Mouse (Mus musculus) hindbrain, embryonic 14.5 days (tissue): Measurements from ENCODE around the gene Chaf1a. TPM values are rescaled to one million over a fixed set of nuclear protein-coding genes. Genes with fewer than 3 reads are reported as not detected.
A peak's percentile ranks its signal among the peaks of the same experiment; 100 is the strongest.

Experiments
- ATAC-seq: fragments of 200-750 bp; cut with Nextera tagmentation; 2 replicates; pipeline ENCODE4 v1.8.0; 2017; ENCODE audit warnings: moderate number of reproducible peaks, mild to moderate bottlenecking, moderate TSS enrichment, moderate library complexity; ENCODE audit not compliant: low FRiP score
- DNase-seq: peaks from one replicate; pipeline ENCODE4 v3.0.0-alpha.2; 2015; ENCODE audit warnings: low spot score
- H3K27ac ChIP-seq: fragments of 300-500 bp; sonication (generic); 2 replicates; pipeline ENCODE4 v1.5.1; 2014; ENCODE audit warnings: mild to moderate bottlenecking, moderate library complexity
- H3K27me3 ChIP-seq: fragments of 300-500 bp; sonication (generic); 2 replicates; pipeline ENCODE4 v1.6.1; 2014; ENCODE audit warnings: mild to moderate bottlenecking, low read length, mixed read lengths; ENCODE audit not compliant: control insufficient read depth, insufficient read depth
- H3K36me3 ChIP-seq: fragments of 300-500 bp; sonication (generic); replicated peaks from 2 replicates; pipeline ENCODE4 v1.6.1; 2014; ENCODE audit not compliant: control insufficient read depth, insufficient read depth
- H3K4me1 ChIP-seq: fragments of 300-500 bp; sonication (generic); replicated peaks from 2 replicates; pipeline ENCODE4 v1.6.1; 2014; ENCODE audit warnings: antibody characterized with exemption, low read length, mixed read lengths; ENCODE audit not compliant: control insufficient read depth, insufficient read depth
- H3K4me2 ChIP-seq: fragments of 300-500 bp; sonication (generic); replicated peaks from 2 replicates; pipeline ENCODE4 v1.6.1; 2014; ENCODE audit warnings: mild to moderate bottlenecking, moderate library complexity
- H3K4me3 ChIP-seq: fragments of 300-500 bp; sonication (generic); replicated peaks from 2 replicates; pipeline ENCODE4 v1.5.1; 2014; ENCODE audit warnings: mild to moderate bottlenecking, low read length
- H3K9ac ChIP-seq: fragments of 300-500 bp; sonication (generic); 2 replicates; pipeline ENCODE4 v1.6.1; 2014
- H3K9me3 ChIP-seq: fragments of 300-500 bp; sonication (generic); 2 replicates; pipeline ENCODE4 v1.6.1; 2016; ENCODE audit warnings: low read length; ENCODE audit not compliant: control insufficient read depth
- WGBS: fragments of 180-500 bp; shearing (Covaris S2); extraction: QIAGEN DNeasy Blood & Tissue Kit; methylation state at CpG from one replicate; pipeline ENCODE4 v1.1.7; 2014; 5-methylcytosine and 5-hydroxymethylcytosine counted together
- polyA plus RNA-seq: library from polyadenylated mRNA; unstranded; fragments of >200 nt; fragmentation: Nextera tagmentation; extraction: Ambion mirVana; gene quantifications from 2 replicates; pipeline ENCODE4 v1.2.1, GENCODE M21; 2014

Chaf1a gene
- polyA plus RNA-seq, 1 experiment from 2014 or later: 3.1 TPM

DNA sequence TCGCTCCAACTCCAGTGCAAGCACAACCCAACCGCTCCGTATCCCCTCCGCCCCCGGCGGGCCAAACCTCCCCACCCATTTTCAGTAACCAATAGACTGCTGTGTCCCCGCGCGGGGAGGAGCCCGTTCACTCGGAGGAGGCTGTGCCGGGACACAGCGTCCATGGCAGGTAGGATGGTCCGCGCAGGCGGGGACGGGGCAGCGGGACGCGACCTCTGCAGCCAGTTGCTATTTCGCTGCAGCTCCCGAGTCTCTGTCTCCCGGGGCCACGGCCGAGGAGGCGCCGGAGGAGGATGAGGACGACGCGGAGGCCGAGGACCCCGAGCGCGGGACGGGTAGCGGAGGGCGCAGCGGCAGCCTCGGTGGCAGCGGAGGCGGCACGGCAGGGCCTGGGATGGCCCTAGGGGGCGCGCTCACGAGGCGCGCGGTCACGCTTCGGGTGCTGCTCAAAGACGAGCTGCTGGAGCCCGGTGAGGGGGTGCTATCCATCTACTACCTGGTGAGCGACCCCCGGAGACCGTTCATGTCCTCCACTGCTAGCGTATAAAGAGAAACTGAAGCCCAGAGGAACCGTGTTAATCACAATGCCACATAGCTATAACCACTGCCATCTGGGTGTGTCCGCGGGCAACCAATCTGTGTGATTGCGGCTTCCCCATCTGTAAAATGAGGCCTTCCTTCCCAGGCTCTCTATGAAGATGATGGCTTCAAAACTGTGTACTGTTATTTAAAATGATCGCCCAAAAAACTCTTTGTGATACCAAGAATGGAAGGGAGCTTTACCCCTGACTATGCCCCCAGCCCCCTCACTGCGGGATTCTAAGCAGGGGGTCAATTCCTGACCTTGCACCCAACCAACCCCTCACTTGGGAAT, 30.9 kb upstream of the Chaf1a start:
- Histone ChIP-seq H3K27ac (peak overlapping the region; percentile 98), H3K9ac (peak overlapping the region; percentile 90), H3K4me2 (peak overlapping the region; percentile 91), H3K27me3 (no peaks in the 10 kb centered on the region), H3K36me3 (peaks cover 39% of the 10 kb centered on the region), H3K4me1 (peaks cover 25% of the 10 kb centered on the region), H3K9me3 (no peaks in the 10 kb centered on the region), H3K4me3 (peak overlapping the region; percentile 88)
- DNase-seq (peak; percentile 83), ATAC-seq (peak; percentile 90)
- whole genome bisulfite sequencing: under 1% methylated on average over 60 of the region's 62 CpGs

DNA sequence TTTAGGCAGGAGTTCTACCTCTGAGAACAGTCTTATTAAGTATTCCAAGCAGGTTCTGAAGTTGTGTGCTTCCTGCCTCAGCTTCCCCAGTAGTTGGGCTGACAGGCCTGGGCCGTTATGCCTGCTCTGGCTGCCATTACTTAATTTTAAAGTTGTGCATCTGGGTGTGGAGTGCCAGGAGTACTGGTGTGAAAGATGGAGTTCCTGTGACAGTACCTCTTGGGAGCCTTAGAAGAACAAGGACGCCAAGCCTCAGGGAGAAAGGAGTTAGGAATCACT, 30.3 kb upstream of the Chaf1a start:
- ATAC-seq: no peak

GRCm38 (mm10) chr17:56010255-56010654, 30.0 kb upstream of the Chaf1a start:
- DNase-seq (no peak), ATAC-seq (no peak)
- Histone ChIP-seq H3K4me1 (peaks cover 25% of the 10 kb centered on the region), H3K27ac (peak overlapping the region; percentile 98; the same call in 1 of the 2 replicates), H3K27me3 (no peaks in the 10 kb centered on the region), H3K4me2 (peak overlapping the region; percentile 91), H3K4me3 (peak overlapping the region; percentile 88), H3K36me3 (peaks cover 49% of the 10 kb centered on the region), H3K9me3 (no peaks in the 10 kb centered on the region), H3K9ac (peak overlapping the region; percentile 90)
- WGBS: 77% methylated on average over 14 of the region's 14 CpGs

More for the DNA sequence above, 30.3 kb upstream of the Chaf1a start:
- Histone ChIP-seq H3K4me2 (peak overlapping the region; percentile 91), H3K9me3 (no peaks in the 10 kb centered on the region), H3K9ac (peak overlapping the region; percentile 90), H3K4me3 (peak overlapping the region; percentile 88), H3K27me3 (no peaks in the 10 kb centered on the region), H3K4me1 (peaks cover 25% of the 10 kb centered on the region), H3K27ac (peak overlapping the region; percentile 98), H3K36me3 (peaks cover 45% of the 10 kb centered on the region)
- DNase-seq: no peak
- WGBS: 25% methylated on average over 2 of the region's 2 CpGs

- 5% methylated on average over 9 of the region's 9 CpGs for WGBS
Measured at GRCm38 (mm10) chr17:56010681-56011080, 29.6 kb upstream of the Chaf1a start.

DNA sequence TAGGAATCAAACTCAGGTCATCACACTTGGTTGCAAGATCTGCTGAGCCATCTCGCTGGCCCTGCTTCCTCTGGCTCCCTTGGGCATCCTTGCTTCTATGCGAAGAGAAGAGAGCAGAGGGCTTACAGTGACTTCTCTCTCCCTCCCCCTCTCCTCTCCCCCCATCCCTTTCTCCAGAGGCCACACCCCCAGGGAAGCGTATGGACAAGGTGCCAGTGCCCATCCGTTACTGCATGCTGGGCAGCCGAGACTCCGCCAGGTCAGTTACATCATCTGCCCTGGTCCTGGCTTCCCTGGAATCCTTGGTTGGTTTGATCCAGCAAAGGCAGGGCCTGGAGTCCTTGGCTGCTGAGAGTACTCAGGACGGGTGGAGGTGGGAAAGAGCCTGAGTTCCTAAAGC, 28.8 kb upstream of the Chaf1a start:
- H3K27me3 ChIP-seq: no peaks in the 10 kb centered on the region
- H3K4me2 ChIP-seq: peak overlapping the region; percentile 91; the same call in 1 of the 2 replicates
- H3K27ac ChIP-seq: no peak overlapping the region
- peaks cover 60% of the 10 kb centered on the region for H3K36me3 ChIP-seq
- H3K9me3 ChIP-seq: no peaks in the 10 kb centered on the region
- DNase-seq (no peak), ATAC-seq (no peak)
- peaks cover 25% of the 10 kb centered on the region for H3K4me1 ChIP-seq
- H3K9ac ChIP-seq: peak overlapping the region; percentile 90
- no peak overlapping the region for H3K4me3 ChIP-seq
- WGBS: 91% methylated on average over 7 of the region's 7 CpGs

More at GRCm38 (mm10) chr17:56010681-56011080, 29.6 kb upstream of the Chaf1a start:
- Histone ChIP-seq H3K27ac (no peak overlapping the region), H3K4me2 (peak overlapping the region; percentile 91), H3K9ac (peak overlapping the region; percentile 90), H3K4me3 (peak overlapping the region; percentile 88), H3K9me3 (no peaks in the 10 kb centered on the region), H3K4me1 (peaks cover 25% of the 10 kb centered on the region), H3K27me3 (no peaks in the 10 kb centered on the region), H3K36me3 (peaks cover 53% of the 10 kb centered on the region)
- no peak for ATAC-seq
- DNase-seq: peak; percentile 75

GRCm38 (mm10) chr17:56015293-56015692, 24.9 kb upstream of the Chaf1a start:
- Histone ChIP-seq H3K36me3 (peaks cover 98% of the 10 kb centered on the region), H3K9ac (no peak overlapping the region), H3K9me3 (no peaks in the 10 kb centered on the region), H3K4me3 (no peak overlapping the region), H3K4me2 (no peak overlapping the region), H3K27ac (no peak overlapping the region), H3K27me3 (no peaks in the 10 kb centered on the region), H3K4me1 (peaks cover 15% of the 10 kb centered on the region)
- no peak for ATAC-seq
- no peak for DNase-seq
- WGBS: 93% methylated on average over 9 of the region's 9 CpGs

GRCm38 (mm10) chr17:56016382-56016781, 23.9 kb upstream of the Chaf1a start:
- H3K4me2 ChIP-seq: no peak overlapping the region
- H3K27ac ChIP-seq: no peak overlapping the region
- H3K36me3 ChIP-seq: peaks cover 89% of the 10 kb centered on the region
- no peak overlapping the region for H3K4me3 ChIP-seq
- no peak for DNase-seq
- ATAC-seq: no peak
- no peak overlapping the region for H3K9ac ChIP-seq
- H3K9me3 ChIP-seq: no peaks in the 10 kb centered on the region
- WGBS: 91% methylated on average over 8 of the region's 8 CpGs
- no peaks in the 10 kb centered on the region for H3K27me3 ChIP-seq
- peaks cover 4% of the 10 kb centered on the region; the same call in 1 of the 2 replicates for H3K4me1 ChIP-seq

GRCm38 (mm10) chr17:56016793-56017785, 23.1 kb upstream of the Chaf1a start:
- Histone ChIP-seq H3K27me3 (no peaks in the 10 kb centered on the region), H3K9ac (no peak overlapping the region), H3K27ac (no peak overlapping the region), H3K9me3 (no peaks in the 10 kb centered on the region), H3K36me3 (peaks cover 82% of the 10 kb centered on the region), H3K4me2 (no peak overlapping the region), H3K4me1 (no peaks in the 10 kb centered on the region; the same call in 1 of the 2 replicates), H3K4me3 (no peak overlapping the region)
- DNase-seq: no peak
- ATAC-seq: no peak
- WGBS: 85% methylated on average over 15 of the region's 15 CpGs

- Histone ChIP-seq H3K4me1 (peaks cover 6% of the 10 kb centered on the region; the same call in 1 of the 2 replicates), H3K9me3 (no peaks in the 10 kb centered on the region), H3K27ac (no peak overlapping the region), H3K4me3 (no peak overlapping the region), H3K27me3 (no peaks in the 10 kb centered on the region), H3K36me3 (peaks cover 74% of the 10 kb centered on the region), H3K4me2 (no peak overlapping the region), H3K9ac (no peak overlapping the region)
- no peak for ATAC-seq
- WGBS: 94% methylated on average over 7 of the region's 7 CpGs
- DNase-seq: no peak
Measured at GRCm38 (mm10) chr17:56017848-56018247, 22.4 kb upstream of the Chaf1a start.
